Mouse (Mus musculus): ENCODE measurements around the gene Sp1. TPM values are rescaled to one million over a fixed set of nuclear protein-coding genes. Genes with fewer than 3 reads are reported as not detected.
A peak's percentile ranks its signal among the peaks of the same experiment; 100 is the strongest.

The Sp1 gene
- polyA plus RNA-seq, 1 experiment from 2014 or later: 13.9 TPM

- no peaks in the 10 kb centered on the region; the same call in 1 of the 2 replicates for H3K4me1 ChIP-seq (ENCODE audit: control insufficient read depth, insufficient read depth, low read length)
- H3K9ac ChIP-seq (replicated peaks; ENCODE audit: low read length): no peak overlapping the region
- H3K9me3 ChIP-seq (replicated peaks; ENCODE audit: control insufficient read depth, low read length): no peaks in the 10 kb centered on the region
- ATAC-seq (replicated peaks; ENCODE audit: insufficient number of reproducible peaks, low FRiP score, low TSS enrichment, low read depth) (no peak), DNase-seq (ENCODE audit: low spot score) (no peak)
- 76% methylated on average over 10 of the region's 10 CpGs for WGBS
- no peaks in the 10 kb centered on the region for H3K27me3 ChIP-seq (ENCODE audit: control insufficient read depth, insufficient read depth, low read length)
- H3K4me2 ChIP-seq (ENCODE audit: low read depth, low read length): no peak overlapping the region
- no peak overlapping the region for H3K27ac ChIP-seq (replicated peaks; ENCODE audit: low read depth, low read length)
- no peaks in the 10 kb centered on the region for H3K36me3 ChIP-seq (replicated peaks; ENCODE audit: control insufficient read depth, insufficient read depth, low read depth, low read length)
- no peak overlapping the region for H3K4me3 ChIP-seq (ENCODE audit: low read depth, low read length)
Measured at GRCm38 (mm10) chr15:102400476-102401045, 5.4 kb upstream of the Sp1 start.

GRCm38 (mm10) chr15:102401278-102401677 is 4.7 kb upstream of the Sp1 start:
- 59% methylated on average over 2 of the region's 2 CpGs for WGBS
- DNase-seq (ENCODE audit: low spot score): no peak
- no peaks in the 10 kb centered on the region for H3K36me3 ChIP-seq (replicated peaks; ENCODE audit: control insufficient read depth, insufficient read depth, low read depth, low read length)
- no peak overlapping the region for H3K4me3 ChIP-seq (ENCODE audit: low read depth, low read length)
- ATAC-seq (replicated peaks; ENCODE audit: insufficient number of reproducible peaks, low FRiP score, low TSS enrichment, low read depth): no peak
- H3K9me3 ChIP-seq (replicated peaks; ENCODE audit: control insufficient read depth, low read length): no peaks in the 10 kb centered on the region
- no peak overlapping the region for H3K27ac ChIP-seq (replicated peaks; ENCODE audit: low read depth, low read length)
- H3K4me1 ChIP-seq (ENCODE audit: control insufficient read depth, insufficient read depth, low read length): no peaks in the 10 kb centered on the region; the same call in 1 of the 2 replicates
- H3K4me2 ChIP-seq (ENCODE audit: low read depth, low read length): no peak overlapping the region
- H3K9ac ChIP-seq (replicated peaks; ENCODE audit: low read length): no peak overlapping the region
- no peaks in the 10 kb centered on the region for H3K27me3 ChIP-seq (ENCODE audit: control insufficient read depth, insufficient read depth, low read length)

- DNase-seq (ENCODE audit: low spot score) (no peak), ATAC-seq (replicated peaks; ENCODE audit: insufficient number of reproducible peaks, low FRiP score, low TSS enrichment, low read depth) (no peak)
- H3K4me2 ChIP-seq (ENCODE audit: low read depth, low read length): no peak overlapping the region
- H3K27me3 ChIP-seq (ENCODE audit: control insufficient read depth, insufficient read depth, low read length): no peaks in the 10 kb centered on the region
- H3K9ac ChIP-seq (replicated peaks; ENCODE audit: low read length): no peak overlapping the region
- no peaks in the 10 kb centered on the region; the same call in 1 of the 2 replicates for H3K4me1 ChIP-seq (ENCODE audit: control insufficient read depth, insufficient read depth, low read length)
- no peak overlapping the region for H3K27ac ChIP-seq (replicated peaks; ENCODE audit: low read depth, low read length)
- over 99% methylated on average over 3 of the region's 3 CpGs for WGBS
- H3K36me3 ChIP-seq (replicated peaks; ENCODE audit: control insufficient read depth, insufficient read depth, low read depth, low read length): no peaks in the 10 kb centered on the region
- no peaks in the 10 kb centered on the region for H3K9me3 ChIP-seq (replicated peaks; ENCODE audit: control insufficient read depth, low read length)
- H3K4me3 ChIP-seq (ENCODE audit: low read depth, low read length): no peak overlapping the region
Measured at GRCm38 (mm10) chr15:102402210-102402609, 3.7 kb upstream of the Sp1 start.

- H3K27ac ChIP-seq (replicated peaks; ENCODE audit: low read depth, low read length): peak overlapping the region; percentile 99
- H3K27me3 ChIP-seq (ENCODE audit: control insufficient read depth, insufficient read depth, low read length): no peaks in the 10 kb centered on the region
- H3K4me1 ChIP-seq (ENCODE audit: control insufficient read depth, insufficient read depth, low read length): no peaks in the 10 kb centered on the region
- H3K9me3 ChIP-seq (replicated peaks; ENCODE audit: control insufficient read depth, low read length): no peaks in the 10 kb centered on the region
- peak overlapping the region; percentile 85 for H3K9ac ChIP-seq (replicated peaks; ENCODE audit: low read length)
- peak overlapping the region; percentile 64 for H3K4me2 ChIP-seq (ENCODE audit: low read depth, low read length)
- H3K4me3 ChIP-seq (ENCODE audit: low read depth, low read length): peak overlapping the region; percentile 53
- peak; percentile 84 for DNase-seq (ENCODE audit: low spot score)
- H3K36me3 ChIP-seq (replicated peaks; ENCODE audit: control insufficient read depth, insufficient read depth, low read depth, low read length): peaks cover 12% of the 10 kb centered on the region
- ATAC-seq (replicated peaks; ENCODE audit: insufficient number of reproducible peaks, low FRiP score, low TSS enrichment, low read depth): no peak
- 16% methylated on average over 33 of the region's 34 CpGs for WGBS
Measured at GRCm38 (mm10) chr15:102404608-102405488, 1.1 kb upstream of the Sp1 start.

GRCm38 (mm10) chr15:102406196-102406911 is 411 bp downstream of the Sp1 start:
- WGBS: under 1% methylated on average over 30 of the region's 69 CpGs
- peak overlapping the region; percentile 44 for H3K4me2 ChIP-seq (ENCODE audit: low read depth, low read length)
- peak overlapping the region; percentile 80 for H3K4me3 ChIP-seq (ENCODE audit: low read depth, low read length)
- H3K27ac ChIP-seq (replicated peaks; ENCODE audit: low read depth, low read length): peak overlapping the region; percentile 98
- H3K4me1 ChIP-seq (ENCODE audit: control insufficient read depth, insufficient read depth, low read length): no peaks in the 10 kb centered on the region
- peak; percentile 79 for DNase-seq (ENCODE audit: low spot score)
- no peaks in the 10 kb centered on the region for H3K9me3 ChIP-seq (replicated peaks; ENCODE audit: control insufficient read depth, low read length)
- peak overlapping the region; percentile 87 for H3K9ac ChIP-seq (replicated peaks; ENCODE audit: low read length)
- H3K27me3 ChIP-seq (ENCODE audit: control insufficient read depth, insufficient read depth, low read length): no peaks in the 10 kb centered on the region
- no peak for ATAC-seq (replicated peaks; ENCODE audit: insufficient number of reproducible peaks, low FRiP score, low TSS enrichment, low read depth)
- peaks cover 16% of the 10 kb centered on the region for H3K36me3 ChIP-seq (replicated peaks; ENCODE audit: control insufficient read depth, insufficient read depth, low read depth, low read length)

- H3K27me3 ChIP-seq (ENCODE audit: control insufficient read depth, insufficient read depth, low read length): no peaks in the 10 kb centered on the region
- peak overlapping the region; percentile 87 for H3K9ac ChIP-seq (replicated peaks; ENCODE audit: low read length)
- WGBS: 24% methylated on average over 3 of the region's 3 CpGs
- H3K27ac ChIP-seq (replicated peaks; ENCODE audit: low read depth, low read length): peak overlapping the region; percentile 98; the same call in 1 of the 2 replicates
- DNase-seq (ENCODE audit: low spot score) (no peak), ATAC-seq (replicated peaks; ENCODE audit: insufficient number of reproducible peaks, low FRiP score, low TSS enrichment, low read depth) (no peak)
- H3K4me3 ChIP-seq (ENCODE audit: low read depth, low read length): peak overlapping the region; percentile 80
- H3K9me3 ChIP-seq (replicated peaks; ENCODE audit: control insufficient read depth, low read length): no peaks in the 10 kb centered on the region
- H3K4me2 ChIP-seq (ENCODE audit: low read depth, low read length): peak overlapping the region; percentile 44
- H3K4me1 ChIP-seq (ENCODE audit: control insufficient read depth, insufficient read depth, low read length): no peaks in the 10 kb centered on the region
- peaks cover 20% of the 10 kb centered on the region for H3K36me3 ChIP-seq (replicated peaks; ENCODE audit: control insufficient read depth, insufficient read depth, low read depth, low read length)
Measured at GRCm38 (mm10) chr15:102406912-102407580, 1.1 kb downstream of the Sp1 start.

- Histone ChIP-seq H3K4me1 (ENCODE audit: control insufficient read depth, insufficient read depth, low read length) (no peaks in the 10 kb centered on the region), H3K4me2 (ENCODE audit: low read depth, low read length) (no peak overlapping the region), H3K36me3 (replicated peaks; ENCODE audit: control insufficient read depth, insufficient read depth, low read depth, low read length) (peaks cover 26% of the 10 kb centered on the region), H3K9me3 (replicated peaks; ENCODE audit: control insufficient read depth, low read length) (no peaks in the 10 kb centered on the region), H3K27ac (replicated peaks; ENCODE audit: low read depth, low read length) (no peak overlapping the region), H3K4me3 (ENCODE audit: low read depth, low read length) (no peak overlapping the region), H3K27me3 (ENCODE audit: control insufficient read depth, insufficient read depth, low read length) (no peaks in the 10 kb centered on the region), H3K9ac (replicated peaks; ENCODE audit: low read length) (no peak overlapping the region)
- ATAC-seq (replicated peaks; ENCODE audit: insufficient number of reproducible peaks, low FRiP score, low TSS enrichment, low read depth): no peak
- 95% methylated on average over 10 of the region's 10 CpGs for WGBS
- no peak for DNase-seq (ENCODE audit: low spot score)
Measured at GRCm38 (mm10) chr15:102407681-102408557, 2.0 kb downstream of the Sp1 start.
